Mouse (Mus musculus) embryonic fibroblast, embryonic 13.5 days (primary cell): ENCODE measurements at regions not wholly inside any gene's neighbourhood (a gene's known extent, or its start where the extent isn't known, plus 50 kb on each side); places are given as distances from the start of the nearest gene placed in this dataset.

Experiments used
- H3K27ac ChIP-seq: 2 replicates; pipeline ENCODE4 v1.5.1; 2012; ENCODE audit warnings: low read length, control low read depth, inconsistent platforms; ENCODE audit not compliant: insufficient read depth
- H3K4me1 ChIP-seq: 2 replicates; pipeline ENCODE4 v1.6.1; 2011; ENCODE audit warnings: low read length; ENCODE audit not compliant: control insufficient read depth, insufficient read depth
- H3K4me3 ChIP-seq: 2 replicates; pipeline ENCODE4 v1.5.1; 2011; ENCODE audit warnings: mild to moderate bottlenecking, control low read depth, low read length; ENCODE audit not compliant: insufficient read depth
- CTCF ChIP-seq: IDR thresholded peaks from 2 replicates; pipeline ENCODE4 v1.5.1; 2011; ENCODE audit warnings: mild to moderate bottlenecking, control low read depth, low read length, moderate library complexity, borderline replicate concordance; ENCODE audit not compliant: insufficient read depth
- POLR2A ChIP-seq: IDR thresholded peaks from 2 replicates; pipeline ENCODE4 v1.6.1; 2011; ENCODE audit warnings: low read depth, mild to moderate bottlenecking, control low read depth, low read length, moderate library complexity

GRCm38 (mm10) chrX:11555035-11555570, 227.5 kb downstream of the H2al1j start:
- H3K4me1 ChIP-seq, result peaks cover 6% of the 10 kb centered on the region; the same call in 1 of the 2 replicates
- H3K4me3 ChIP-seq, result no peak overlapping the region
- no peak overlapping the region for H3K27ac ChIP-seq
- no peak for TF ChIP-seq CTCF
- no peak for TF ChIP-seq POLR2A

DNA sequence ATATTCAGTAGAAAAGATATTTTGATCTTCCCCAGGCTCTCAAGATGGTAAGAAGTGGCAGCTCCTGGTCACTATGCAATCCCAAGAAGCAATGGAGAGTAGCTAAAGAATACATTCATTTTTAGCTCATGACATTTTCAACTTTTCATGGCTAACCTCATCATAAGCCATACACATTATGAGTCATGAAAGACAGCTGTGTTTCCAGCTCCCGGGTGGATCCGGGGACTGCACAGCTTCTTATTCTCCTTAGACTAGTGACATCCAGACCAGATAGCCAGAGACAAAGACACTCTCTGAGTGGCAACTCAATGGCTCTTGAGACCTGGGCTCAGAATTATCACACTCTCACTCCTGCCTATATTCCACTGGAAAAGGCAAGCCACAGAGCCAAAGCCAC, 230.6 kb downstream of the H2al1j start:
- TF ChIP-seq POLR2A (no peak), CTCF (no peak)
- Histone ChIP-seq H3K4me1 (peaks cover 2% of the 10 kb centered on the region; the same call in 1 of the 2 replicates), H3K4me3 (no peak overlapping the region), H3K27ac (no peak overlapping the region)

DNA sequence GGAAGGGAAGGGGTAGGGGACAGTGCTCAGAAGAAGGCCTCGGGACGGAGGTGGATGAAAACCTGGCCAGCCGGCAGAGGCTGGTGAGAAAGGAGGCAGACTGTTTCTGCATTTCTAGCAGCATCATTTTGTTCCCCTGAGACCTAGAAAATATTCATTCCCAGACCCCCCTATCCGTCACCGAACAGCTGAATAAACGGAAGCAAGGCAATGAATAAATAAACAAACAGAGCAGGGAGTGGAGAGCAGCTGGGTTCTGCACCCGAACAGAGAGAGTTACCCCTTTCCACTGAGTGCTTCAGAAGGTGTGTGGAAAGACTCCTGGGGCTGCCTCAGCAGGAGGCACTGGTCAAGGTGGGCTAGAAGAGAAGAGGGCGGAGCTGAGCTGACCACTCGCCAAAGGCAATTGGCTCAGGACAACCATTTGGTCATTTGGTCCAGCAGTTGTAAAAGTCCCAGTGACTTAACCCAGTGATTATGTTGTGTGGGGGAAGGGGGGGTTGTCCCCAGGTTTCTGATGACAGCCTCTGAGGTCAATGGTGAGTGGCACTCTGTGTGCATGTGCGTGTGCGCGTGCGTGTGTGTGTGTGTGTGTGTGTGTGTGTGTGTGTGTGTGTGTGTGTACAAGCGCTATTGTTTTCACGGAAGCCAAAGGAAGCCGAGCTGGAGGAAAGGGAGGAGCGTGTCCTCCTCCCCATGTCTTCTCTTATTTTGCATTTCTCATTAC, 233.1 kb downstream of the H2al1j start:
- TF ChIP-seq POLR2A (no peak), CTCF (no peak)
- H3K4me3 ChIP-seq, result no peak overlapping the region
- H3K27ac ChIP-seq, result no peak overlapping the region
- peaks cover 2% of the 10 kb centered on the region; the same call in 1 of the 2 replicates for H3K4me1 ChIP-seq

- Histone ChIP-seq H3K27ac (peak overlapping the region; percentile 50; the same call in 1 of the 2 replicates), H3K4me3 (no peak overlapping the region), H3K4me1 (0 out of 2 replicates have a peak, but pooled peaks cover 2% of the 10 kb centered on the region)
- TF ChIP-seq POLR2A (no peak), CTCF (no peak)
Measured at GRCm38 (mm10) chrX:11565888-11566287, 238.3 kb downstream of the H2al1j start.

DNA sequence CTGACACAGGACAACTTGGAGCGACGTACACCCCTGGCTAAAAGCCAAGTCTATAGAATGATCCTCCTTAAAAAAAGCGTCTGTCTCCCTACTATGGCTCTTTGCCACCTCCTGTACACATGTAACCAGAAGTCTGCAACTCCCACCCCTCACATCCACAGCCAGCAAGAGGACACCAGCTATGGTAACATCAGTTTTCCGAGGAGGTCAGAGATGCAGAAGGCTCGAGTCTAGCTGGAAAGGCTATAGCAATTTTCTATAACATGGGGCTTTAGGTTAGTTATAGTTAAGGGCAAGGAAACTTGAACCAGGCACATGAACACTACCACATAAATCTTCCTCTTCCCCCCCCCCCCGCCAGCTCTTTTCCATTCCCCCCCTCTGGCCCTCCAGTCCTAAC, 240.2 kb downstream of the H2al1j start:
- TF ChIP-seq POLR2A (no peak), CTCF (no peak)
- Histone ChIP-seq H3K27ac (no peak overlapping the region), H3K4me3 (no peak overlapping the region), H3K4me1 (0 out of 2 replicates have a peak, but pooled peaks cover 2% of the 10 kb centered on the region)

- TF ChIP-seq POLR2A, result no peak
- no peak for TF ChIP-seq CTCF
- no peak overlapping the region for H3K4me3 ChIP-seq
- H3K27ac ChIP-seq, result no peak overlapping the region
- H3K4me1 ChIP-seq, result 0 out of 2 replicates have a peak, but pooled peaks cover 2% of the 10 kb centered on the region
Measured at GRCm38 (mm10) chrX:11568262-11568661, 240.6 kb downstream of the H2al1j start.

- Histone ChIP-seq H3K27ac (no peak overlapping the region), H3K4me1 (no peaks in the 10 kb centered on the region; the same call in 1 of the 2 replicates), H3K4me3 (no peak overlapping the region)
- TF ChIP-seq CTCF, result no peak
- TF ChIP-seq POLR2A, result no peak
Measured at GRCm38 (mm10) chrX:11574354-11574753, 246.7 kb downstream of the H2al1j start.

DNA sequence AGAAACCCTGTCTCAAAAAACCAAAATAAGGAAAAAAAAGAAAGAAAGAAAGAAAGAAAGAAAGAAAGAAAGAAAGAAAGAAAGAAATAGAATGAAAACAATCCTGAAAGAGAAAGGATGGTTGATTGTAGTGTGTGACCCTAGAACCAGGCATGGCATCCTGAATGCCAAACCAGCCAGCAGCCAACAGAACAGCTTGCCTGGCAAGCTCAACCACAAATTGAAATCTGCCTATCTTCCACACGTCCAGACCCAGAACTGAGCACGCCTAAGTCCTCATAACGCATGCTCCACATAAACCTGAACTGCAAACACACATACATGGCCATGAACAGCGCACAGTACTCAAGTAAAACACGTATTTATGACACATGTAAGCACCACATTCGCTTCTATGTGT, 247.9 kb downstream of the H2al1j start:
- H3K4me1 ChIP-seq, result no peaks in the 10 kb centered on the region; the same call in 1 of the 2 replicates
- no peak overlapping the region for H3K27ac ChIP-seq
- no peak overlapping the region for H3K4me3 ChIP-seq
- no peak for TF ChIP-seq CTCF
- TF ChIP-seq POLR2A, result no peak

GRCm38 (mm10) chrX:11576287-11576686, 248.7 kb downstream of the H2al1j start:
- Histone ChIP-seq H3K27ac (no peak overlapping the region), H3K4me3 (no peak overlapping the region), H3K4me1 (no peaks in the 10 kb centered on the region; the same call in 1 of the 2 replicates)
- TF ChIP-seq POLR2A (no peak), CTCF (no peak)

DNA sequence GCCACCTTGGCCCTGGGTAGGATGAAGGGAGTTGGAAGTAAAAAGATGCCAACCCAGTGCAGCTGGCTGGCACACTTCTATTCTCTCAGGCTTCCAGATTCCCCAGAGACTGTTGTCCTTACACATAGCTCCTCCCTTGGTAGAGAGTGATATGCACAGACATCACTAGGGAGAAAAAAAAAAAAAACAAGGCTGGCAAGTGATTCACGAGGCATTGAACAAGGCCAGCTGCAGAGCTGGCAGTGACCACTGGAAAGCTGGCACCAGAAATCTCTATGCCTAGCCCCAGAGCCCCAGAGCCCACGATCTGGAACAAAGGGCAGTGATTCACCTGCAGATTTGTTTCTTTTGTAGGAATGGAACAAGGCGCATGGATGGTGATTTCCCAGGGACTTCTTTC, 249.7 kb downstream of the H2al1j start:
- H3K4me1 ChIP-seq, result no peaks in the 10 kb centered on the region; the same call in 1 of the 2 replicates
- TF ChIP-seq POLR2A (no peak), CTCF (no peak)
- no peak overlapping the region for H3K27ac ChIP-seq
- H3K4me3 ChIP-seq, result no peak overlapping the region

GRCm38 (mm10) chrX:11585353-11585752, 257.7 kb downstream of the H2al1j start:
- no peak for TF ChIP-seq POLR2A
- no peak for TF ChIP-seq CTCF
- Histone ChIP-seq H3K4me1 (no peaks in the 10 kb centered on the region), H3K27ac (no peak overlapping the region), H3K4me3 (no peak overlapping the region)
